Comparison of ENCODE assay signal across 15 mouse cellular contexts in genomic region chr6:134293615-134294508, GRCm38 (mm10).
A peak's percentile ranks its signal among the peaks of the same experiment; 100 is the strongest.
DNase-seq lines count a peak whose midpoint lies in the region; ATAC-seq and TF ChIP-seq lines count a peak whose summit lies in the region.
"Had no signal": no experiment of that assay in that cellular context is flagged by ENCODE, and none has a peak within 500 bp of the region (broad histone marks: within the 10 kb centered on the region; RNA-seq: fewer than 3 reads in every experiment).

No protein-coding gene starts in this region.

- no peak for TF ChIP-seq CTCF in cerebellum, adult 2 months (IDR thresholded peaks at IDR 0.05; ENCODE audit: borderline replicate concordance, insufficient read depth, low read depth, low read length)
- TF ChIP-seq CTCF in kidney, postnatal 0 days (IDR thresholded peaks at IDR 0.05; ENCODE audit: low read depth): no peak
- TF ChIP-seq CTCF in kidney, adult 2 months (conservative IDR thresholded peaks at IDR 0.05; ENCODE audit: insufficient read depth, insufficient read length, low read depth, low read length): no peak
- TF ChIP-seq CTCF in stomach, postnatal 0 days (IDR thresholded peaks at IDR 0.05; ENCODE audit: low read depth): no peak

- no peak for DNase-seq in cerebellum, adult 2 months
- no peak for DNase-seq in kidney, postnatal 0 days (ENCODE audit: low spot score)
- DNase-seq in kidney, adult 2 months: no peak
- peak; percentile 43 for DNase-seq in stomach, postnatal 0 days (ENCODE audit: low spot score)
- DNase-seq in layer of hippocampus, postnatal 25 days (ENCODE audit: extremely low spot score in 1 of 2, low spot score in 1 of 2): no peak
- DNase-seq: cerebellum, adult 9-10 months; kidney, adult 9 months; layer of hippocampus, adult 9-11 months; thymus, adult 2 months had no signal

- 33% methylated on average over 9 of the region's 9 CpGs for WGBS in cerebellum, adult 2 months
- WGBS in kidney, postnatal 0 days: 51% methylated on average over 9 of the region's 9 CpGs
- WGBS in kidney, adult 2 months: 64% methylated on average over 9 of the region's 9 CpGs
- WGBS in midbrain, embryonic 16.5 days: 49% methylated on average over 9 of the region's 9 CpGs
- WGBS in midbrain, embryonic 15.5 days: 52% methylated on average over 9 of the region's 9 CpGs
- WGBS in stomach, postnatal 0 days: 36% methylated on average over 9 of the region's 9 CpGs

- H3K36me3 ChIP-seq in kidney, postnatal 0 days (ENCODE audit: insufficient read depth, low read length): no peaks in the 10 kb centered on the region
- no peaks in the 10 kb centered on the region for H3K36me3 ChIP-seq in kidney, adult 2 months (ENCODE audit: control insufficient read depth, insufficient read depth, low read length)
- no peaks in the 10 kb centered on the region for H3K36me3 ChIP-seq in midbrain, embryonic 16.5 days (ENCODE audit: control insufficient read depth, insufficient read depth, low read length)
- H3K36me3 ChIP-seq in midbrain, embryonic 15.5 days (replicated peaks): no peaks in the 10 kb centered on the region
- H3K36me3 ChIP-seq in stomach, postnatal 0 days (ENCODE audit: control insufficient read depth, insufficient read depth, low read length): no peaks in the 10 kb centered on the region
- H3K36me3 ChIP-seq: heart, embryonic 13.5 days; liver, embryonic 15.5 days had no signal

- 0 out of 2 replicates have a peak, but pooled peaks have one; percentile 22 for ATAC-seq in cerebellum, adult (ENCODE audit: insufficient number of reproducible peaks, low FRiP score, low TSS enrichment)
- ATAC-seq in kidney, postnatal 0 days (replicated peaks; ENCODE audit: low FRiP score, low read depth): peak; percentile 29; the same call in 1 of the 2 replicates
- 0 out of 2 replicates have a peak, but pooled peaks have one; percentile 32 for ATAC-seq in midbrain, embryonic 16.5 days
- no peak for ATAC-seq in midbrain, embryonic 15.5 days (replicated peaks)
- ATAC-seq in stomach, postnatal 0 days (ENCODE audit: low FRiP score, low TSS enrichment): peak; percentile 79; the same call in 1 of the 2 replicates

- H3K9ac ChIP-seq in kidney, postnatal 0 days (ENCODE audit: low read depth, low read length): no peak overlapping the region
- no peak overlapping the region for H3K9ac ChIP-seq in midbrain, embryonic 16.5 days (ENCODE audit: low read depth, low read length)
- H3K9ac ChIP-seq in midbrain, embryonic 15.5 days: no peak overlapping the region
- H3K9ac ChIP-seq in stomach, postnatal 0 days (ENCODE audit: low read length): no peak overlapping the region
- H3K9ac ChIP-seq: heart, embryonic 13.5 days; liver, embryonic 15.5 days had no signal

- no peaks in the 10 kb centered on the region for H3K9me3 ChIP-seq in kidney, postnatal 0 days (replicated peaks; ENCODE audit: low read length)
- no peaks in the 10 kb centered on the region for H3K9me3 ChIP-seq in midbrain, embryonic 16.5 days (replicated peaks; ENCODE audit: control insufficient read depth, low read length, poor library complexity, severe bottlenecking)
- no peaks in the 10 kb centered on the region for H3K9me3 ChIP-seq in midbrain, embryonic 15.5 days
- H3K9me3 ChIP-seq in stomach, postnatal 0 days (ENCODE audit: control insufficient read depth, low read length): no peaks in the 10 kb centered on the region
- H3K9me3 ChIP-seq: heart, embryonic 13.5 days; liver, embryonic 15.5 days had no signal

- H3K27me3 ChIP-seq in cerebellum, adult 2 months (ENCODE audit: control insufficient read depth, insufficient read depth, low read length): no peaks in the 10 kb centered on the region
- H3K27me3 ChIP-seq in kidney, postnatal 0 days (ENCODE audit: insufficient read depth, low read length): no peaks in the 10 kb centered on the region
- no peaks in the 10 kb centered on the region for H3K27me3 ChIP-seq in kidney, adult 2 months (replicated peaks; ENCODE audit: control insufficient read depth, insufficient read depth, low read length)
- no peaks in the 10 kb centered on the region for H3K27me3 ChIP-seq in midbrain, embryonic 16.5 days (ENCODE audit: control insufficient read depth, insufficient read depth, low read depth, low read length)
- H3K27me3 ChIP-seq in midbrain, embryonic 15.5 days (replicated peaks): no peaks in the 10 kb centered on the region
- no peaks in the 10 kb centered on the region for H3K27me3 ChIP-seq in stomach, postnatal 0 days (ENCODE audit: control insufficient read depth, insufficient read depth, low read length)
- H3K27me3 ChIP-seq: CH12.LX; heart, embryonic 13.5 days; liver, embryonic 15.5 days had no signal

- no peak overlapping the region for H3K27ac ChIP-seq in cerebellum, adult 2 months (ENCODE audit: insufficient read depth, low read length)
- no peak overlapping the region for H3K27ac ChIP-seq in kidney, postnatal 0 days
- no peak overlapping the region for H3K27ac ChIP-seq in kidney, adult 2 months (ENCODE audit: insufficient read depth, low read depth, low read length)
- no peak overlapping the region for H3K27ac ChIP-seq in midbrain, embryonic 16.5 days (ENCODE audit: low read length)
- H3K27ac ChIP-seq in midbrain, embryonic 15.5 days: no peak overlapping the region
- no peak overlapping the region for H3K27ac ChIP-seq in stomach, postnatal 0 days (replicated peaks)
- H3K27ac ChIP-seq: heart, embryonic 13.5 days; liver, embryonic 15.5 days had no signal

- no peaks in the 10 kb centered on the region; the same call in 1 of the 2 replicates for H3K4me1 ChIP-seq in cerebellum, adult 2 months (ENCODE audit: control insufficient read depth, insufficient read depth, low read length)
- no peaks in the 10 kb centered on the region for H3K4me1 ChIP-seq in kidney, postnatal 0 days (replicated peaks; ENCODE audit: insufficient read depth, low read length)
- no peaks in the 10 kb centered on the region for H3K4me1 ChIP-seq in kidney, adult 2 months (ENCODE audit: control insufficient read depth, insufficient read depth, low read length)
- H3K4me1 ChIP-seq in midbrain, embryonic 16.5 days (ENCODE audit: control insufficient read depth, insufficient read depth, low read length): no peaks in the 10 kb centered on the region
- no peaks in the 10 kb centered on the region for H3K4me1 ChIP-seq in midbrain, embryonic 15.5 days
- no peaks in the 10 kb centered on the region for H3K4me1 ChIP-seq in stomach, postnatal 0 days (replicated peaks; ENCODE audit: control insufficient read depth, insufficient read depth)
- H3K4me1 ChIP-seq: liver, embryonic 15.5 days had no signal

- H3K4me2 ChIP-seq in kidney, postnatal 0 days (ENCODE audit: low read length): no peak overlapping the region
- no peak overlapping the region for H3K4me2 ChIP-seq in midbrain, embryonic 16.5 days (ENCODE audit: low read length)
- no peak overlapping the region for H3K4me2 ChIP-seq in midbrain, embryonic 15.5 days
- H3K4me2 ChIP-seq in stomach, postnatal 0 days (replicated peaks; ENCODE audit: low read depth): no peak overlapping the region
- H3K4me2 ChIP-seq: heart, embryonic 13.5 days; liver, embryonic 15.5 days had no signal

- no peak overlapping the region for H3K4me3 ChIP-seq in cerebellum, adult 2 months (replicated peaks; ENCODE audit: insufficient read depth, low read depth, low read length)
- no peak overlapping the region for H3K4me3 ChIP-seq in kidney, postnatal 0 days (replicated peaks; ENCODE audit: low read depth, low read length)
- H3K4me3 ChIP-seq in kidney, adult 2 months (ENCODE audit: insufficient read depth, low read depth, low read length): no peak overlapping the region
- no peak overlapping the region for H3K4me3 ChIP-seq in midbrain, embryonic 16.5 days (ENCODE audit: low read depth, low read length)
- H3K4me3 ChIP-seq in midbrain, embryonic 15.5 days: no peak overlapping the region
- no peak overlapping the region for H3K4me3 ChIP-seq in stomach, postnatal 0 days (ENCODE audit: low read depth, low read length)
- H3K4me3 ChIP-seq: heart, embryonic 13.5 days; liver, embryonic 15.5 days had no signal

- TF ChIP-seq POLR2A in cerebellum, adult 2 months (IDR thresholded peaks at IDR 0.05; ENCODE audit: borderline replicate concordance, insufficient read depth, low read length): no peak
- TF ChIP-seq POLR2A in kidney, adult 2 months (IDR thresholded peaks at IDR 0.05; ENCODE audit: low read depth, low read length): no peak

- TF ChIP-seq EP300 in stomach, postnatal 0 days (optimal IDR thresholded peaks at IDR 0.05): no peak
